Mouse (Mus musculus): ENCODE data around the gene H2-M10.4.
"Not testable (repeated sequence)": the region's sequence is repeated elsewhere in the genome, so short reads cannot be mapped to it uniquely, and the experiment has no call there.

H2-M10.4 gene

DNA sequence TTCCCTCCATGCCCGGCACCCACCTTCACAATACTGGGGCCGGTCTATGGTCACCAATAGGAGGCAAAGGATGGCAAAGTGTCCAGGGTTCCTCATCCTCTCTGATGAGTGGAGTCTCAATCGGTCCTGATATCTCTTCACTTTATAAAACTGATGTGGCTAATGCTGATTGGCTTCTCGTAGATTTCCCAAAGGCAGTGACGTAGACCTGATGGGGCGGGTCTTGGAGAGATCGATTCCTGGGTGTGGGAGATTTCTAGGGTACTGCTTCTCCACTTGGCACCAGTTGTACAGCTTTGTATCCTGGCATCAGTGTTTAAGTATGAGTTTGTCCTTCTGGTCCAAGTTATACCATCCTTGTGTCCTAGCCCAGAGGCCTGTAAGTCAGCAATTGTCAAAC lies at the start of gene H2-M10.4:
TSS of gene H2-M10.4 (minus strand) at position 101 of the 400 bp plus-strand sequence.
- no peak for DNase-seq (ENCODE audit: low spot score)

DNA sequence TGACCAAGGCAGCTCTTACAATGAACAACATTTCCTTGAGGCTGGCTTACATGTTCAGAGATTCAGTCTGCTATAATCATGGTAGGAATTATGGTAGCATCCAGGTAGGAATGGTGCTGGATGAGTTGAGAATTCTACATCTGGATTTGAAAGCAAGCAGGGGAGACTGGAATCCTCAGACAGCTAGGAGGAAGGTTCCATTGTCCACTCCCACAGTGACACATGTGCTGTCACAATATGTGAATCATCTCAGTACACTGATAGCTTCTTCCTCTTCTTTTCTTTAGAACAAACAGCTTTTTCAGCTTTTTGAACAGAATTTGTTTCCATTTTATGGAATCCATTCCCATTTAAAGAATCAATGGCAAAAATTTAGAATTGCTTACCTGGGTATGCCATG lies 41.8 kb upstream of the H2-M10.4 start:
- no peak for DNase-seq (ENCODE audit: low spot score)

DNA sequence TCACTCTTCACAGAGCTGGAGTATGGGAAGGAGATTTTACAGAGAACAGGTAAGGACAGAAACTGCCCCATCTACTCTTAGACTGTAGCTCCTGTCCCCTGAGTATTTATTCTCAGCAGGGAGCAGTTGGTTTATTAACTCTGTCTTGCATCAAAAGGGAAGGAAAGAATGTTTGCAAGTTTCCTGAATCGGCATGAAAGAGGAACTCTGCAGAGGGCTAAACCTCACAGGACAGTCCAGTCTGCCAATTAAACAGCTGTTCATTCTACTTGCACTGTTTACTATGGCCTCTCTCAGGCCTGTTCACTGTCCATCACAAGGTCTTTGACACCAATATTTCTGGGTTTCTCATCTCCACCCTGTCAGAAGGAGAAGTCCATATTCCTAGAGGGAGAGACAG lies 38.3 kb upstream of the H2-M10.4 start:
- no peak for DNase-seq (ENCODE audit: low spot score)

DNA sequence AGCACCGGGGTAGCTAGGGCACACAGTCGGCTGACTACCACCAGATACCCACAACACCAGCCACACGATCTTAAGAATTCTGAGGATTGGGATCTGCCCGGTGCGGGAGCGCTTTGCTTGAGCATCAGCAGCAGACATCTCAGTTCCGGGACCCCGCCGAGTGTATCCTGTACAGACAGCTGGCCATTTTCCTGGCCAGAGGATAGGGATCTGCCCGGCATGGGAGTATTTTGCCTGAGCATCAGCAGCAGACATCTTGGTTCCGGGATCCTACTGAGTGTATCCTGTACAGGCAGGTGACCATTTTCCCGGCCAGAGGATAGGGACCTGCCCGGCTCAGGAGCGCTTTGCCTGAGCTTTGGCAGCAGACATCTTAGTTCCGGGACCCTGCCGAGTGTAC lies 26.0 kb upstream of the H2-M10.4 start:
- DNase-seq (ENCODE audit: low spot score), result not testable (repeated sequence)

DNA sequence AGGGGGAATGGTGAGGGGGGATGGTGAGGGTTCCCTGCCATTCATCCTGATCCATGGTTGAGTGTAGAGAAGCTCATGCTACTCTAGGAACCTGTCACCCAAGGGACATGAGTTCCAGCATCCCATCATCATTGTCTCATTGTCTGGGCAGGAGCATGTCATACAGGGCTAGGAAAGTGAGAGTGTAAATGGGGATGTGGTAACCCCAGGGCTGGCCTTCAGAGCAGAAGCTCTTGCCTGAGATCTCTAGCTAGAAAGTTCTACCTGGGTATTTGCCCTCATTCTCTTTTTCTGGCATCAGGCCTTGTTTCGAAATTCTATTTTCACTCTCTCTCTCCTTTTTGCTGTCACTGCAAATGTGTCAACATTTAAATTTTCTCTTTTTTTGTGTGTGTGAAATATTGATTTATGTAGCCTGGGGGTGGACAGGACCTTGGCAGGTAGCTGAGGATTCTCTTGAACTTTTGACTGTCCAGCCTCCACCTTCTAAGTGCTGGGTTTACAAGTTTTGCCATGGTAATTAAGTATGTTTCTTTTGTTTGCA lies 24.6 kb upstream of the H2-M10.4 start:
- no peak for DNase-seq (ENCODE audit: low spot score)

DNA sequence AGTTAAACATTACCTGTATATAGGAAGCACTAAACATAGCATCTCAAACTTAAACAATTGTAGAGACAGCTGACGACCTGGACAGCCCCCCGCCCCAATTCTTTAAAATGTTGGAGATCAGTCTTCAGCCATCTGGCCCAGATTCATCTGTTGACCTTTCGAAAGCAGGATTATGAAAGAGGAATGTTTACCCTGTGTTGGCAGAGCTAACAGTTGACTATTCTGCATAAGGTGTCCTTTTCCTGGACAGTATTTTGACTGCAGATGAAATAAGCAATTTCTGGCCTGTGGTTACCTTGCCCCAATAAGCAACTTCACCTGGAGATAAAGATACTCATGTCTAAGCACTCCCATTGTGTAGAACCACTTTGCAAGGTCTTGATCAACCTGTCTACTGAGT lies 21.7 kb upstream of the H2-M10.4 start:
- no peak for DNase-seq (ENCODE audit: low spot score)

DNA sequence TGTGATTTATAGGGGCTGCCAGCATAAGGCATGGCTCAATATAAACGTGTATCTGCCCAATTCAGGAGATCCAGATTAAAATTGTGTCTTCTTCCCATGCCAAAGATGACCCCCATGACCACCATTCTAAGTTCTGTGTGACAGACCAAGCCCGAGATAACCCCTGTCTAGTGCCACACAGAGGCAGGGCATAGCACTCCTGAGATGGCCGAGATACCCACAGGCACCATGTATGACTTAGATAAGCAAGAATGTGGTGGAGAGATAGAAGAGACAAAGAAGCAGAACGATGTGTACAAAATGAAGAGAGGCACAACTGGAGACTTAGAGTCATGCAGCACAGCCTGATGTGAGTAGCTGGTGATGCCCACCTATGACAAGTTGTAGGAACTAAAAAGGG lies 5.9 kb downstream of the H2-M10.4 start:
- DNase-seq (ENCODE audit: low spot score), result no peak

DNA sequence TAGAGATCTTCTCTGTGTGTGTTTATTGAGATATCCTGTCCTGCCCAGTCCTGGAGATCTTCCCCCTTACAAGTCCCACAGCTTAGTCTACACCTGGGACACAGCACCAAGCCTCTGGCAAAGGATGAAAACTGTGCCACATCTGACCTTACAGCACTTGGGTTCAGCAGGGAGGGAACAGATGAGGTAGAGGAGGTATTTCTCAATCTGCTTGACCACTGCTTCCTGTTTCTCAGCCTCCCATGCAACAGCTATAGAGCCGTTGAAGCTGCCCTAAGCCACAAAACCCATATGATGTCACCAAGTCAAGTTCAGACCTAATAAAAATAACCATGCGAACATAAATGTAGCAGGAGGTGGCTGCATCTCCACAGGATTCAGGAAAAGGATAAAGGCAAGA lies 30.7 kb downstream of the H2-M10.4 start:
- no peak for DNase-seq (ENCODE audit: low spot score)

DNA sequence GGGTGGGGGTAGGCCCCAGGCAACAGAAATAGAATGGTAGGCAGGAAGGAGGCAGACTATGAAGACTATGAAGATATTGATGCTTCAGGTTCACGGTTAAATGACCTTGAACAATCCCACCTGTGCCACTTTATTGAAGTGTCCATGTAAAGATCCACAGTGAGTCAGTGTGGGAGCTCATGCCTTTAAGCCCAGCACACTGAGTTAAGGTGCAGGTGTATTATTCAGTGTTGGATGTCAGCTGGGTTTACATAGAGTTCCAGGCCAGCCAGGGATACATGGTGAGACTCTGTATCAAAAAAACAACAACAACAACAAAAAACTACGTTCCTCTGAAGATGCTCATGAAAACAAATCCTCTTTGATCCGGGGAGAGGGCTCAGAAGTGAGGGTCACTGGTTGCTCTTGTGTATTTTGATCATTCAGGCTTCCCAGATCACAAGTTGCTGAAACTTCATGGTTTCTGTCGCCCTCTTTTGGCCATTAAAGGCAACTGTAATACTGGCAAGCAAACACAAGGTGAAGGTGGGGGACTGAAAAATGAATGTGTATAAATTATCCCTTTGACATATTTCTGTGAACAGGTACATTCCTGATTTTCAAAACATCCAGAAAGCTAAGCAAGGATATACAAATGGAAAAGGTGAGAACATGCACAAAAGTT lies 43.9 kb downstream of the H2-M10.4 start:
- peak; percentile 33 for DNase-seq (ENCODE audit: low spot score)

DNA sequence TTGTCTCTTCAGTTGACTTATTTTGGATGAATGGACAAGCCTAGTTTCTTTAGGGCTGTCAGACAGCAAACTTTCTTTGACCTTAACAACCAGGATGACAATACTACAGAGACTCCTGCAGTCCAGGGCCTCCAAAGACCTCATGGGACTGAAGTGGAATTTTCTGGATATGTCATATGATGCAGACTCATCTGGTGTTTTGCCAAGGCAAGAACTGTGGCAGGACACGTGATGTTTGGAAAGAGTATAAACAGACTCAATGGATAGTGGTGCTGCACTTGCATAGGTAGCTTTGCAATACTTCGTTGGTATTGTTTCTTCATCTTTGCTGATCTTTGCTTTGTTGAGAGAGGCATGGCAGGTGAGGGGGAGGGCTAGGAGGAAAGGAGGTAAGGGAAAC lies 44.7 kb downstream of the H2-M10.4 start:
- DNase-seq (ENCODE audit: low spot score), result no peak

DNA sequence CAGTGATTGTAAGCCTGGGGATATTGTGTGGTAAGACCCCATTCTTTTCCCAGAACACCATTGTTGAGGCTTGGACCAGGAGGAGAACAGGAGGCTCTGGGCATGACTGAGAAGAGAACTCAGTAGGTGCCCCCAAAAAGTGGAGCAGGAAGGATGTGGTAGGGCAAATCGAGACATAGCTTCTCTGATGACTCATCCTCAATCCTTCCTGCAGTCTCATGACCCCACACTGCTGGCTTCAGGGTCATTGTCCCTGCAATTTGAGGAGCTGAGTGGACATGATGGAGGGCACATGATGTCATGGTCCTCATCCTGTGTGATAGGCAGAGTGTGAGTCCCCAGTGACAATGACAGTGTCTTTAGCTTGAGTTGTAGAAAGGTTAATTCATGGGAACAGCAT lies 46.7 kb downstream of the H2-M10.4 start:
- no peak for DNase-seq (ENCODE audit: low spot score)

DNA sequence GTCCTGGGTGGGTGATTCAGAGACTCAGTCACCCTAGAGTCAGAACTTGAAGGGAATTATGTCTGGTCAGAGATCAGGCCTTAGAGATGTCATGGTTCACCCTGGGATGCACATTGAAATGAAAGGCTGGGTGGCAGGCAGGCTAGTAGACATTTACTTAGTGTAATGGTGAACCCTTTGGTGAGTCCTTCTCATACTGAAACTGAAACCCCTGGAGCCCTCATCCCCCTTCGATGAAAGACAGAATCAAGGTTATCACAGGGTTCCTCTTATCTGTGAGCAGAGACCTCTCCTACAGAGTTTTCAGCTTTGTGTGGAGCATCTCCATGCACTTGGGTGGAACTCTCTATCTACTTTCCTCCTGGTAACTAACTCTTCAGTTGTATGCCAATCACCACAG lies 47.8 kb downstream of the H2-M10.4 start:
- no peak for DNase-seq (ENCODE audit: low spot score)

Data from T-cell, adult 2 months (primary cell).